Mouse (Mus musculus) gastrocnemius, postnatal 25 days (tissue): Measurements from ENCODE around the gene F11r. TPM values are rescaled to one million over a fixed set of nuclear protein-coding genes. Genes with fewer than 3 reads are reported as not detected.
A peak's percentile ranks its signal among the peaks of the same experiment; 100 is the strongest.

Experiments used
- DNase-seq: peaks from one replicate; pipeline ENCODE4 v3.0.0; 2022
- long read RNA-seq, 2 experiments: library from polyadenylated mRNA; stranded (forward); transcript quantifications; one replicate each; pipeline ENCODE4 v2.0.0; 2021
- total RNA-seq, 2 experiments: library from RNA; stranded (reverse); gene quantifications; 1 replicate in 1 of 2; 2 replicates in 1 of 2; pipeline ENCODE4 v1.2.3; 2021

F11r gene
- total RNA-seq = 1 to 10 TPM; 6.2 to 6.9 TPM
- long read RNA-seq, experiment 1, partial matches to known transcripts = 0 of 2 reads
- long read RNA-seq, experiment 1, other reads (novel, unspliced or antisense) = 2 of 2 reads
- long read RNA-seq, experiment 2, partial matches to known transcripts = 0 of 3 reads
- long read RNA-seq, experiment 2, other reads (novel, unspliced or antisense) = 3 of 3 reads

GRCm38 (mm10) chr1:171437264-171438013 is at the start of gene F11r:
Gene F11r (plus strand): TSS chr1:171437535.
- DNase-seq = peak; percentile 48

- peak; percentile 61 for DNase-seq
Observed at GRCm38 (mm10) chr1:171388376-171389102, 48.8 kb upstream of the F11r start, which contains the start of gene Arhgap30. Gene Arhgap30 (plus strand): TSS chr1:171388954.

- DNase-seq = peak; percentile 40
Observed at GRCm38 (mm10) chr1:171390101-171390500, 47.2 kb upstream of the F11r start.

GRCm38 (mm10) chr1:171401821-171402220 is 35.5 kb upstream of the F11r start:
- DNase-seq = no peak

- DNase-seq = no peak
Observed at GRCm38 (mm10) chr1:171402991-171403390, 34.3 kb upstream of the F11r start.

- no peak for DNase-seq
Observed at GRCm38 (mm10) chr1:171407263-171407662, 30.1 kb upstream of the F11r start.

- DNase-seq = no peak
Observed at GRCm38 (mm10) chr1:171410231-171410630, 27.1 kb upstream of the F11r start.

GRCm38 (mm10) chr1:171410947-171411484 is 26.3 kb upstream of the F11r start, which contains the start of gene Usf1:
Gene Usf1 (plus strand): TSS chr1:171411313.
- DNase-seq = peak; percentile 94

- DNase-seq = no peak
Observed at GRCm38 (mm10) chr1:171411492-171411941, 25.8 kb upstream of the F11r start.

- peak; percentile 22 for DNase-seq
Observed at GRCm38 (mm10) chr1:171412001-171412441, 25.3 kb upstream of the F11r start.

- DNase-seq = no peak
Observed at GRCm38 (mm10) chr1:171412446-171412845, 24.9 kb upstream of the F11r start.

- no peak for DNase-seq
Observed at GRCm38 (mm10) chr1:171413608-171414007, 23.7 kb upstream of the F11r start.

- no peak for DNase-seq
Observed at GRCm38 (mm10) chr1:171418660-171419059, 18.7 kb upstream of the F11r start, which contains the start of gene Tstd1. Gene Tstd1 (plus strand): TSS chr1:171418872.

GRCm38 (mm10) chr1:171419291-171419882 is 17.9 kb upstream of the F11r start:
- DNase-seq = no peak

- no peak for DNase-seq
Observed at GRCm38 (mm10) chr1:171419905-171420304, 17.4 kb upstream of the F11r start.

- DNase-seq = no peak
Observed at GRCm38 (mm10) chr1:171422504-171423095, 14.7 kb upstream of the F11r start.

- no peak for DNase-seq
Observed at GRCm38 (mm10) chr1:171424638-171425037, 12.7 kb upstream of the F11r start.

- no peak for DNase-seq
Observed at GRCm38 (mm10) chr1:171425126-171425525, 12.2 kb upstream of the F11r start.

- no peak for DNase-seq
Observed at GRCm38 (mm10) chr1:171432158-171432557, 5.2 kb upstream of the F11r start.

- no peak for DNase-seq
Observed at GRCm38 (mm10) chr1:171435288-171435814, 2.0 kb upstream of the F11r start.

GRCm38 (mm10) chr1:171435974-171436373 is 1.4 kb upstream of the F11r start:
- DNase-seq = no peak
